Mouse (Mus musculus): ENCODE data around the gene Isx. TPM values are rescaled to one million over a fixed set of nuclear protein-coding genes. Genes with fewer than 3 reads are reported as not detected.
A peak's percentile ranks its signal among the peaks of the same experiment; 100 is the strongest.

Gene Isx
- polyA plus RNA-seq, 1 experiment from 2014 or later, result 1.2 TPM

DNA sequence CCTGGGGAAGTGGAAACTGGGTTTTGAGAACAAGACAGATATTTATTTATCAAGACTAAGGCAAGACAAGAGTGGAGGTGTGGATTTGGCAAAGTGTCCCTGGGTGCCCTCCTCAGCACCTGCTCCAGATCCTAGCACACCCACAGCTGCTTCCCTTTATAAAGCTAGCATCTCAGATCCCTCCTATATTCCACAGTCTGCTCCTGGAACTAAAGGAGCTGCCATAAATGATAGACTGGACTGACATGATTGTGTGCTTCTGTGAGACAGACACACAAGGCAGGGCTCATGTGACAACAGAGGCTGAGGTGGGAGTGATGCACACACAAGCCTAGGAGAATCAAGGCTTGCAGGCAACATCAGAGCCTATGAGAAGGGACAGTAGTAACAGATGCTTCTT, 22.0 kb upstream of the Isx start:
- Histone ChIP-seq H3K36me3 (ENCODE audit: control insufficient read depth, insufficient read depth, low read length) (no peaks in the 10 kb centered on the region), H3K27ac (replicated peaks) (no peak overlapping the region), H3K9me3 (ENCODE audit: control insufficient read depth, low read length) (no peaks in the 10 kb centered on the region), H3K27me3 (ENCODE audit: control insufficient read depth, insufficient read depth, low read length) (no peaks in the 10 kb centered on the region), H3K4me3 (ENCODE audit: low read depth, low read length) (no peak overlapping the region), H3K4me1 (replicated peaks; ENCODE audit: control insufficient read depth, insufficient read depth) (no peaks in the 10 kb centered on the region), H3K9ac (ENCODE audit: low read length) (no peak overlapping the region), H3K4me2 (replicated peaks; ENCODE audit: low read depth) (no peak overlapping the region)
- no peak for TF ChIP-seq CTCF (IDR thresholded peaks at IDR 0.05; ENCODE audit: low read depth)
- TF ChIP-seq EP300 (optimal IDR thresholded peaks at IDR 0.05), result no peak
- ATAC-seq (ENCODE audit: low FRiP score, low TSS enrichment) (no peak), DNase-seq (ENCODE audit: low spot score) (no peak)

DNA sequence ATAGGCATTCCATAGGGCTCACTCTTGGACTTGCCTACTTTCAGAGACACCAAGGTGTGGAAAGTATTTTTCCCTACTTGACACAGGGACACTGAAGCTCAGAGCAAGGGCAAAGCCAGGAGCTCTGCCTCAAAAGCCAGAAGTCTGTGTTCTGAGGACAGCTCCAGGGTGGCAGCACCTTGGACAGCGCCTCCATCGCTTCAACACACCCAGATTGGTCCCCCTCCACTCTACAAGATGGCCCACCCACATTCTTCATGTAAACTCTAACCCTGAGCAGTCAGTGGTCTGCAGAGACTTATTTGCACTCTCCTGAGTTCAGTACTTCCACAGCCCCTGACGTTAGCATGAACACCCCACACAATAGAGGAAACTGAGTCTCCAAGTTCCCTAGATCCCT, 21.1 kb upstream of the Isx start:
- Histone ChIP-seq H3K9me3 (ENCODE audit: control insufficient read depth, low read length) (no peaks in the 10 kb centered on the region), H3K27ac (replicated peaks) (no peak overlapping the region), H3K4me2 (replicated peaks; ENCODE audit: low read depth) (no peak overlapping the region), H3K36me3 (ENCODE audit: control insufficient read depth, insufficient read depth, low read length) (no peaks in the 10 kb centered on the region), H3K4me1 (replicated peaks; ENCODE audit: control insufficient read depth, insufficient read depth) (no peaks in the 10 kb centered on the region), H3K4me3 (ENCODE audit: low read depth, low read length) (no peak overlapping the region), H3K27me3 (ENCODE audit: control insufficient read depth, insufficient read depth, low read length) (no peaks in the 10 kb centered on the region), H3K9ac (ENCODE audit: low read length) (no peak overlapping the region)
- DNase-seq (ENCODE audit: low spot score), result peak; percentile 34
- no peak for TF ChIP-seq EP300 (optimal IDR thresholded peaks at IDR 0.05)
- no peak for TF ChIP-seq CTCF (IDR thresholded peaks at IDR 0.05; ENCODE audit: low read depth)
- WGBS, result 11% methylated on average over 3 of the region's 3 CpGs
- ATAC-seq (ENCODE audit: low FRiP score, low TSS enrichment), result no peak

DNA sequence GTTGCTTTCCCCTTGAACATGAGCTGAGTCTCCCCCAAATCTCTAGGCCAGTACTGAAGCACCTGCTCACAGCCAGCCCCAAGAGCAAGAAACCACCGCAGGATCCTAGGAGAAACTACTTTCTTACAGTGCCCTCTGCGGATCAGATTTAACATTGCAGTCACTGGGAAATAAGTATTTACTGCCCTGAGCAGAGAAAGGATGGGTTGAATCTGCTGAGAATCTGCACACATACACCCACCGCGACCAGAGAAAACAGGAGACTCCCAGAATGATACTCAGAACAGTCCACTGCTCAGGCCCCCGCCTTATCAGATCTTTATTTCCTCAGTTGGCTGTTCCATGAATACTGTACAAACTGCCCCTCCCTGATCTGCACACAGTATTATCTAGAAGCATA, 19.5 kb upstream of the Isx start:
- no peaks in the 10 kb centered on the region for H3K9me3 ChIP-seq (ENCODE audit: control insufficient read depth, low read length)
- no peaks in the 10 kb centered on the region for H3K36me3 ChIP-seq (ENCODE audit: control insufficient read depth, insufficient read depth, low read length)
- no peak overlapping the region for H3K4me3 ChIP-seq (ENCODE audit: low read depth, low read length)
- H3K27me3 ChIP-seq (ENCODE audit: control insufficient read depth, insufficient read depth, low read length), result no peaks in the 10 kb centered on the region
- ATAC-seq (ENCODE audit: low FRiP score, low TSS enrichment) (no peak), DNase-seq (ENCODE audit: low spot score) (no peak)
- no peak overlapping the region for H3K9ac ChIP-seq (ENCODE audit: low read length)
- H3K4me1 ChIP-seq (replicated peaks; ENCODE audit: control insufficient read depth, insufficient read depth), result no peaks in the 10 kb centered on the region
- 25% methylated on average over 5 of the region's 5 CpGs for WGBS
- TF ChIP-seq CTCF (IDR thresholded peaks at IDR 0.05; ENCODE audit: low read depth) (peak; percentile 65), EP300 (optimal IDR thresholded peaks at IDR 0.05) (no peak)
- H3K4me2 ChIP-seq (replicated peaks; ENCODE audit: low read depth), result no peak overlapping the region
- no peak overlapping the region for H3K27ac ChIP-seq (replicated peaks)

DNA sequence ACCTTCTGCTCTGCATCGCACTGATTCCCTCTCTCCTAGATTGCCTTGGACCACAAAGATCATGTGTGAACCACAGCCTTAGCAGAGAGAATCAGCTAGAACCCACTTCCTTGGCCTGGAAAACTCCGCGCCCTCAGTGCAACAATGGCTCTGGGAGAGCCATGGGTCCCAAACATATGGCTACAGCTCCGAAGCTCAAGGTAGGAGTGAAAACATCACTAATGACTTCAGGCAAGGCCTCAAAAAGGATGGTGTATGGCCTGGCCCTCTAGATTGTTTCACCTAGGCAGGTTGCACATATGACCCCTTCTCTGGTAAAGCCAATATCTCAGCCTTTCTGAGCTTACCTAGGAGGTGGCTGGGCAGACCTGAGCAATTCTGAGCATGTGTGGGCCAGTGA, 18.2 kb upstream of the Isx start:
- WGBS, result 93% methylated on average over 4 of the region's 4 CpGs
- Histone ChIP-seq H3K9ac (ENCODE audit: low read length) (no peak overlapping the region), H3K27ac (replicated peaks) (no peak overlapping the region), H3K27me3 (ENCODE audit: control insufficient read depth, insufficient read depth, low read length) (no peaks in the 10 kb centered on the region), H3K9me3 (ENCODE audit: control insufficient read depth, low read length) (no peaks in the 10 kb centered on the region), H3K4me1 (replicated peaks; ENCODE audit: control insufficient read depth, insufficient read depth) (no peaks in the 10 kb centered on the region), H3K4me2 (replicated peaks; ENCODE audit: low read depth) (no peak overlapping the region), H3K4me3 (ENCODE audit: low read depth, low read length) (no peak overlapping the region), H3K36me3 (ENCODE audit: control insufficient read depth, insufficient read depth, low read length) (no peaks in the 10 kb centered on the region)
- TF ChIP-seq CTCF (IDR thresholded peaks at IDR 0.05; ENCODE audit: low read depth) (no peak), EP300 (optimal IDR thresholded peaks at IDR 0.05) (no peak)
- DNase-seq (ENCODE audit: low spot score) (no peak), ATAC-seq (ENCODE audit: low FRiP score, low TSS enrichment) (no peak)

DNA sequence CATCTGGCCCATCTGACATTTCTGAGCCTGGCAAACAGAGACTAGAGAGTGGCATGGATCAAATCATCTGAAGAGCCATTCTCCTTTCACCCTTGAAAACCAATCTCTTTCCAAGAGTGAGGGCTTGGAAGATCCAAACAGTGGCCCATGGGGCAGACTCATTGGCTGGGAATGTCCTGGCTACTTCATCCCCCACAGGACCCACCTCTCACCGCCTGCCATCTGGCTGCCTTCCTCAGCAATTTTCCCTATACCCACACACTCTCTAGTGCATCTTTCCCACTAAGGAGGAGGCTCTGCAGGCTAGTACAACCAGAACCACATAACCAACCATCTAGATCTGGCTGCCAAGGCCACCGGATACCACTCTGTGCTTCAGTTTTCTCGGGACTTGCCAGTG, 17.6 kb upstream of the Isx start:
- DNase-seq (ENCODE audit: low spot score), result no peak
- WGBS, result 87% methylated on average over 3 of the region's 3 CpGs
- no peak for TF ChIP-seq EP300 (optimal IDR thresholded peaks at IDR 0.05)
- TF ChIP-seq CTCF (IDR thresholded peaks at IDR 0.05; ENCODE audit: low read depth), result no peak
- Histone ChIP-seq H3K4me2 (replicated peaks; ENCODE audit: low read depth) (no peak overlapping the region), H3K9me3 (ENCODE audit: control insufficient read depth, low read length) (no peaks in the 10 kb centered on the region), H3K36me3 (ENCODE audit: control insufficient read depth, insufficient read depth, low read length) (no peaks in the 10 kb centered on the region), H3K4me1 (replicated peaks; ENCODE audit: control insufficient read depth, insufficient read depth) (no peaks in the 10 kb centered on the region), H3K9ac (ENCODE audit: low read length) (no peak overlapping the region), H3K27ac (replicated peaks) (no peak overlapping the region), H3K4me3 (ENCODE audit: low read depth, low read length) (no peak overlapping the region), H3K27me3 (ENCODE audit: control insufficient read depth, insufficient read depth, low read length) (no peaks in the 10 kb centered on the region)
- no peak for ATAC-seq (ENCODE audit: low FRiP score, low TSS enrichment)

DNA sequence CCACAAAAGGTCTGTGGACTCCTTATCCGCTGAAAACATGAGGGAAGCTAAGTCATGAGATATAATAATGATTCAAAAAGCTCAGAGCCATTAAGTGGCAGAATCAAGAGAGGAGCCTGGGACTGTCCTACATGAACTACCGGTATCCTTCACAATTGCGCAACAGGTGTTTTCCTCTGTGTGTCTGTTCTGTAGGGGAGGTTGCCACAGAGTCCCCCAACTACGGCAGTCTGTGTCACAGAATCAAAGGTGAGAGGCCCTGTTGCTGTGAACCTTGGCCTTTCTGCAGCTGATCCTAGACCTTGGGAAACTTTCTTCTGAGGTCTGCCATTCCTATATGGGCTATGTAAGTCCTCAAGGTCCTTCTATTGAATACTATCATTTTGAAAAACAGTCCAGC, 13.7 kb upstream of the Isx start:
- Histone ChIP-seq H3K27ac (replicated peaks) (no peak overlapping the region), H3K4me1 (replicated peaks; ENCODE audit: control insufficient read depth, insufficient read depth) (no peaks in the 10 kb centered on the region), H3K9me3 (ENCODE audit: control insufficient read depth, low read length) (no peaks in the 10 kb centered on the region), H3K4me3 (ENCODE audit: low read depth, low read length) (no peak overlapping the region), H3K36me3 (ENCODE audit: control insufficient read depth, insufficient read depth, low read length) (no peaks in the 10 kb centered on the region), H3K4me2 (replicated peaks; ENCODE audit: low read depth) (no peak overlapping the region), H3K27me3 (ENCODE audit: control insufficient read depth, insufficient read depth, low read length) (no peaks in the 10 kb centered on the region), H3K9ac (ENCODE audit: low read length) (no peak overlapping the region)
- DNase-seq (ENCODE audit: low spot score) (no peak), ATAC-seq (ENCODE audit: low FRiP score, low TSS enrichment) (no peak)
- 88% methylated on average over 4 of the region's 4 CpGs for WGBS
- no peak for TF ChIP-seq CTCF (IDR thresholded peaks at IDR 0.05; ENCODE audit: low read depth)

Measured in stomach, postnatal 0 days (tissue).